Mouse (Mus musculus): ENCODE measurements around the gene Itga4. TPM values are rescaled to one million over a fixed set of nuclear protein-coding genes. Genes with fewer than 3 reads are reported as not detected.

Gene Itga4
- polyA plus RNA-seq, 1 experiment from 2014 or later = 1.7 TPM

DNA sequence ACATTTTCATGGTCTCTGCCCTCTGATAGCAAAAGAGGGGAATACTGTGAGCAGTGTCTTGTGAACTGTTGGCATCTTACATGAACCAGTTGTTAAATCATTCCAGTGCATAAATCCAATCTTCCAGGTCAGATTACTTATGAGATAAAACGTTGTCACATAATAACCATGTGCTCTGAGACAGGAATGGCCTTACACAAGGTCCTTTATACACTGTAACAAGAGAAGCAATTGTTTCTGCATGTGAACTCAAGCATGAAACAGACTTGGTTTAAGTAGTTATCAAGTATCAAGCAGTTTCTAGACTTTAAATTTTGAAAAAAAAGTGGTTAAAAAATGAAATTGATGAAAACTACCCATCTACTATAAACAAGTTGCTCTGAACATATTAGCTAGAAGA, 4.7 kb upstream of the Itga4 start:
- WGBS = 33% methylated on average over 1 of the region's 1 CpGs
- Histone ChIP-seq H3K27me3 (replicated peaks; ENCODE audit: control insufficient read depth, insufficient read depth, low read length) (no peaks in the 10 kb centered on the region), H3K4me2 (replicated peaks; ENCODE audit: low read depth) (no peak overlapping the region), H3K27ac (ENCODE audit: low read depth, low read length) (no peak overlapping the region), H3K4me3 (ENCODE audit: low read depth, low read length) (no peak overlapping the region), H3K4me1 (replicated peaks; ENCODE audit: control insufficient read depth, insufficient read depth, low read length) (no peaks in the 10 kb centered on the region), H3K9ac (ENCODE audit: low read depth, low read length) (no peak overlapping the region), H3K36me3 (ENCODE audit: control insufficient read depth, insufficient read depth) (no peaks in the 10 kb centered on the region), H3K9me3 (ENCODE audit: control insufficient read depth) (no peaks in the 10 kb centered on the region)
- ATAC-seq = no peak
- no peak for TF ChIP-seq CTCF (IDR thresholded peaks at IDR 0.05; ENCODE audit: low read depth)

DNA sequence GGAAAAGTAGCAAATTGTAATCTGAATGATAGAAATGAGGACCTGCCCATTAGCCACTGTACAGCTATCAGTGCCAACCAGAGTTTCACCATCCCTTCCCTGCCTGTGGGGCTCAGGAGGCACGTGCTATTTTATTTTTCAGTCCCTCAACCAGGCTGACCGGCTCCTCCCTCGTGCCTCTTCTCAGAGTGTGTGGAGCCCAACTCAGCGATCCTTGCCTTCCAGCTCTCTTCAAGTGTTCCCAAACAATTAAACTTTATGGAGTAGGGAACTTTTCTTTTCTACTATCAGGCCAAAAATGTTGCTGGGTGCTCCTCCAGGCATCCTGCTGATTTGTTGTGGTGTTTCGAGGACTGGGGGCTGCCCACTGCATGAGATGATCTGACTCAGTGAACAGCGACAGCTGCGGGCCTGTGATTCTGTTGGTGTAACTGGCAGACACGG, 1.4 kb upstream of the Itga4 start:
- 63% methylated on average over 8 of the region's 8 CpGs for WGBS
- H3K4me2 ChIP-seq (replicated peaks; ENCODE audit: low read depth) = no peak overlapping the region
- H3K9ac ChIP-seq (ENCODE audit: low read depth, low read length) = no peak overlapping the region
- H3K4me3 ChIP-seq (ENCODE audit: low read depth, low read length) = no peak overlapping the region
- ATAC-seq = no peak
- no peaks in the 10 kb centered on the region for H3K27me3 ChIP-seq (replicated peaks; ENCODE audit: control insufficient read depth, insufficient read depth, low read length)
- no peak for TF ChIP-seq CTCF (IDR thresholded peaks at IDR 0.05; ENCODE audit: low read depth)
- H3K9me3 ChIP-seq (ENCODE audit: control insufficient read depth) = no peaks in the 10 kb centered on the region
- no peaks in the 10 kb centered on the region for H3K4me1 ChIP-seq (replicated peaks; ENCODE audit: control insufficient read depth, insufficient read depth, low read length)
- H3K27ac ChIP-seq (ENCODE audit: low read depth, low read length) = no peak overlapping the region
- no peaks in the 10 kb centered on the region for H3K36me3 ChIP-seq (ENCODE audit: control insufficient read depth, insufficient read depth)

- TF ChIP-seq CTCF (IDR thresholded peaks at IDR 0.05; ENCODE audit: low read depth) = no peak
- Histone ChIP-seq H3K27ac (ENCODE audit: low read depth, low read length) (no peak overlapping the region), H3K9me3 (ENCODE audit: control insufficient read depth) (no peaks in the 10 kb centered on the region), H3K4me1 (replicated peaks; ENCODE audit: control insufficient read depth, insufficient read depth, low read length) (no peaks in the 10 kb centered on the region), H3K36me3 (ENCODE audit: control insufficient read depth, insufficient read depth) (no peaks in the 10 kb centered on the region), H3K9ac (ENCODE audit: low read depth, low read length) (no peak overlapping the region), H3K27me3 (replicated peaks; ENCODE audit: control insufficient read depth, insufficient read depth, low read length) (no peaks in the 10 kb centered on the region), H3K4me2 (replicated peaks; ENCODE audit: low read depth) (peak overlapping the region; percentile 62), H3K4me3 (ENCODE audit: low read depth, low read length) (no peak overlapping the region)
- 76% methylated on average over 3 of the region's 3 CpGs for WGBS
- no peak for ATAC-seq
Measured at GRCm38 (mm10) chr2:79254588-79255191, 536 bp upstream of the Itga4 start.

- no peak for TF ChIP-seq CTCF (IDR thresholded peaks at IDR 0.05; ENCODE audit: low read depth)
- 26% methylated on average over 7 of the region's 7 CpGs for WGBS
Measured at GRCm38 (mm10) chr2:79256001-79256339, 744 bp downstream of the Itga4 start.

GRCm38 (mm10) chr2:79256376-79256775, 1.1 kb downstream of the Itga4 start:
- Histone ChIP-seq H3K4me1 (replicated peaks; ENCODE audit: control insufficient read depth, insufficient read depth, low read length) (no peaks in the 10 kb centered on the region), H3K27me3 (replicated peaks; ENCODE audit: control insufficient read depth, insufficient read depth, low read length) (no peaks in the 10 kb centered on the region), H3K4me2 (replicated peaks; ENCODE audit: low read depth) (peak overlapping the region; percentile 62), H3K9me3 (ENCODE audit: control insufficient read depth) (no peaks in the 10 kb centered on the region), H3K9ac (ENCODE audit: low read depth, low read length) (no peak overlapping the region), H3K36me3 (ENCODE audit: control insufficient read depth, insufficient read depth) (no peaks in the 10 kb centered on the region), H3K4me3 (ENCODE audit: low read depth, low read length) (peak overlapping the region; percentile 36; the same call in 1 of the 2 replicates), H3K27ac (ENCODE audit: low read depth, low read length) (no peak overlapping the region)
- 92% methylated on average over 1 of the region's 1 CpGs for WGBS
- ATAC-seq = no peak
- TF ChIP-seq CTCF (IDR thresholded peaks at IDR 0.05; ENCODE audit: low read depth) = no peak

More at GRCm38 (mm10) chr2:79256001-79256339, 744 bp downstream of the Itga4 start:
- peak overlapping the region; percentile 36 for H3K4me3 ChIP-seq (ENCODE audit: low read depth, low read length)
- H3K27ac ChIP-seq (ENCODE audit: low read depth, low read length) = peak overlapping the region; percentile 21; the same call in 1 of the 2 replicates
- H3K9ac ChIP-seq (ENCODE audit: low read depth, low read length) = 0 out of 2 replicates have a peak overlapping the region, but pooled peaks have one; percentile 17
- ATAC-seq = 0 out of 2 replicates have a peak, but pooled peaks have one; percentile 22
- no peaks in the 10 kb centered on the region for H3K36me3 ChIP-seq (ENCODE audit: control insufficient read depth, insufficient read depth)
- no peaks in the 10 kb centered on the region for H3K9me3 ChIP-seq (ENCODE audit: control insufficient read depth)
- no peaks in the 10 kb centered on the region for H3K27me3 ChIP-seq (replicated peaks; ENCODE audit: control insufficient read depth, insufficient read depth, low read length)
- peak overlapping the region; percentile 62 for H3K4me2 ChIP-seq (replicated peaks; ENCODE audit: low read depth)
- no peaks in the 10 kb centered on the region for H3K4me1 ChIP-seq (replicated peaks; ENCODE audit: control insufficient read depth, insufficient read depth, low read length)

DNA sequence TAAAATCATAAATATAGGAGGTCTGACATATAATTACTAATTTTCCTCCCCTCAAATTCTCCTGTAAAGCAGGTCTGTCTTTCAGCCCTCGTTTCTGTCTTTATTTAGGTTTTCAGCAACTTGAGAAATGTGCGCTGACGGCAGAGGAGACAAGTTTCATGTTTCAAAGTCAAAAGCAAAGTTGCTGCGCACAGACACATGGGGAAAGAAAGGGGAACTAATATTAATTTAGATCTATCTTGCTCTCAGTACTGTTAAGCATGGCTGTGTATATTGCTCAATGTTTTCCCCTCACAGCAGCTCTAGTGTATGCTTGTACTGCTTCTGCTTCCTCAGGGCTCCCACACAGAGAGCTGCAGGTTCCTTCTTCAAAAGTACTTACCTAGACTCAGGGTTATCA, 1.7 kb downstream of the Itga4 start:
- H3K4me1 ChIP-seq (replicated peaks; ENCODE audit: control insufficient read depth, insufficient read depth, low read length) = no peaks in the 10 kb centered on the region
- no peak for TF ChIP-seq CTCF (IDR thresholded peaks at IDR 0.05; ENCODE audit: low read depth)
- peak overlapping the region; percentile 14; the same call in 1 of the 2 replicates for H3K4me2 ChIP-seq (replicated peaks; ENCODE audit: low read depth)
- no peaks in the 10 kb centered on the region for H3K27me3 ChIP-seq (replicated peaks; ENCODE audit: control insufficient read depth, insufficient read depth, low read length)
- H3K36me3 ChIP-seq (ENCODE audit: control insufficient read depth, insufficient read depth) = no peaks in the 10 kb centered on the region
- WGBS = 70% methylated on average over 4 of the region's 4 CpGs
- H3K27ac ChIP-seq (ENCODE audit: low read depth, low read length) = no peak overlapping the region
- no peak overlapping the region for H3K9ac ChIP-seq (ENCODE audit: low read depth, low read length)
- H3K9me3 ChIP-seq (ENCODE audit: control insufficient read depth) = no peaks in the 10 kb centered on the region
- ATAC-seq = no peak
- 0 out of 2 replicates have a peak overlapping the region, but pooled peaks have one; percentile 36 for H3K4me3 ChIP-seq (ENCODE audit: low read depth, low read length)
